Mouse (Mus musculus): ENCODE data around the gene Glt1d1. TPM values are rescaled to one million over a fixed set of nuclear protein-coding genes. Genes with fewer than 3 reads are reported as not detected.
"Not testable (repeated sequence)": the region's sequence is repeated elsewhere in the genome, so short reads cannot be mapped to it uniquely, and the experiment has no call there.

Gene Glt1d1
- polyA plus RNA-seq, 1 experiment from 2014 or later, result 0.46 TPM

GRCm38 (mm10) chr5:127720591-127721379 lies 88.7 kb downstream of the Glt1d1 start:
- Histone ChIP-seq H3K9me3 (no peaks in the 10 kb centered on the region), H3K27me3 (ENCODE audit: insufficient read depth, poor library complexity, severe bottlenecking) (no peaks in the 10 kb centered on the region), H3K36me3 (no peaks in the 10 kb centered on the region), H3K27ac (0 out of 2 replicates have a peak overlapping the region, but pooled peaks have one; percentile 9), H3K4me3 (no peak overlapping the region), H3K4me1 (replicated peaks) (peaks cover 7% of the 10 kb centered on the region; the same call in 1 of the 2 replicates)
- WGBS, result 28% methylated on average over 15 of the region's 15 CpGs
- DNase-seq (ENCODE audit: low spot score), result peak; percentile 45

- DNase-seq (ENCODE audit: low spot score), result not testable (repeated sequence)
- WGBS, result 93% methylated on average over 12 of the region's 12 CpGs
These were observed 90.1 kb downstream of the Glt1d1 start for GRCm38 (mm10) chr5:127722171-127722570.

GRCm38 (mm10) chr5:127730351-127730750 lies 98.3 kb downstream of the Glt1d1 start:
- no peaks in the 10 kb centered on the region for H3K27me3 ChIP-seq (ENCODE audit: insufficient read depth, poor library complexity, severe bottlenecking)
- 95% methylated on average over 2 of the region's 2 CpGs for WGBS
- H3K4me1 ChIP-seq (replicated peaks), result no peaks in the 10 kb centered on the region
- DNase-seq (ENCODE audit: low spot score), result no peak
- no peak overlapping the region for H3K4me3 ChIP-seq
- H3K9me3 ChIP-seq, result no peaks in the 10 kb centered on the region
- H3K27ac ChIP-seq, result no peak overlapping the region
- no peaks in the 10 kb centered on the region for H3K36me3 ChIP-seq

More at GRCm38 (mm10) chr5:127722171-127722570, 90.1 kb downstream of the Glt1d1 start:
- not testable (repeated sequence) for H3K27me3 ChIP-seq (ENCODE audit: insufficient read depth, poor library complexity, severe bottlenecking); H3K36me3 ChIP-seq; H3K9me3 ChIP-seq; H3K27ac ChIP-seq; H3K4me3 ChIP-seq; H3K4me1 ChIP-seq (replicated peaks)

DNA sequence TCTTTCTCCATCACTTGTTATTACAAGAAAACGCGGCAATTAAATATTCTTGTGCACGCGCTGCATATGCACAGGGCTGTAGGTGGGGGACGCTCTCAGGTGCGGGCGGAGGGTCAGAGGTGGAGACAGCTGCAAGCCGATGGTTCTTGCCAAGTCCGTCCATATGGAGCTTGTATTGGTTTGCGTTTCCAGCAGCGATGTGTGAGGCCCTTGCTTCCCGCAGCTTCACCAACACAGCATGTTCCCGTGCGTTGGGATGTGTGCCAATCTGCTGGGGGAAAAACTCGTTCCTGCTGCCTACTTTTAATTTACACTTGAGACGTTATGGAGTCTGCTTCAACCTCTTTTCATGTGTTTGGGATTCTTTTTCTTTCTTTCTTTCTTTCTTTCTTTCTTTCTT lies 109.3 kb downstream of the Glt1d1 start:
- WGBS, result 93% methylated on average over 16 of the region's 16 CpGs
- H3K9me3 ChIP-seq, result no peaks in the 10 kb centered on the region
- no peaks in the 10 kb centered on the region for H3K36me3 ChIP-seq
- no peaks in the 10 kb centered on the region for H3K27me3 ChIP-seq (ENCODE audit: insufficient read depth, poor library complexity, severe bottlenecking)
- no peak overlapping the region for H3K27ac ChIP-seq
- no peak overlapping the region for H3K4me3 ChIP-seq
- H3K4me1 ChIP-seq (replicated peaks), result no peaks in the 10 kb centered on the region
- no peak for DNase-seq (ENCODE audit: low spot score)

DNA sequence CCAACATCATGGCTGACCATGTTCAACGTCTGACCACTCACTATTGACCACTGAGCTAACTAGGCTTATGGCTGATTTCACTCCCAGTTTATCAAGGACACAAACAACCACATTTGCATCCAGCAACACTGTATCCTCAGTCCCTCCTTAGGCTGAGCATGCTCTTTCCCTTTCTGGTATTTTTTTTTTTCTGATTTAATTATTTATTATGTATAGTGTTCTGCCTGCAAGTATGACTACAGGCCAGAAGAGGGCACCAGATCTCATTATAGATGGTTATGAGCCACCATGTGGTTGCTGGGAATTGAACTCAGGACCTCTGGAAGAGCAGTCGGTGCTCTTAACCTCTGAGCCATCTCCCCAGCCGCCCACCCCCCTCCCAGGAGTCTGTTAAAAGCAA lies 117.5 kb downstream of the Glt1d1 start:
- not testable (repeated sequence) for H3K4me1 ChIP-seq (replicated peaks); H3K27ac ChIP-seq; H3K4me3 ChIP-seq; H3K27me3 ChIP-seq (ENCODE audit: insufficient read depth, poor library complexity, severe bottlenecking); H3K36me3 ChIP-seq; H3K9me3 ChIP-seq; DNase-seq (ENCODE audit: low spot score)
- 92% methylated on average over 3 of the region's 3 CpGs for WGBS

- H3K4me1 ChIP-seq (replicated peaks), result peaks cover 7% of the 10 kb centered on the region; the same call in 1 of the 2 replicates
- H3K27me3 ChIP-seq (ENCODE audit: insufficient read depth, poor library complexity, severe bottlenecking), result no peaks in the 10 kb centered on the region
- no peaks in the 10 kb centered on the region for H3K36me3 ChIP-seq
- H3K27ac ChIP-seq, result no peak overlapping the region
- WGBS, result 34% methylated on average over 20 of the region's 20 CpGs
- no peak overlapping the region for H3K4me3 ChIP-seq
- peak; percentile 31 for DNase-seq (ENCODE audit: low spot score)
- 0 out of 2 replicates have a peak, but pooled peaks cover 3% of the 10 kb centered on the region for H3K9me3 ChIP-seq
These were observed 119.4 kb downstream of the Glt1d1 start for GRCm38 (mm10) chr5:127751262-127751975.

- Histone ChIP-seq H3K27me3 (ENCODE audit: insufficient read depth, poor library complexity, severe bottlenecking) (no peaks in the 10 kb centered on the region), H3K4me1 (replicated peaks) (peaks cover 7% of the 10 kb centered on the region; the same call in 1 of the 2 replicates), H3K9me3 (no peaks in the 10 kb centered on the region), H3K36me3 (no peaks in the 10 kb centered on the region), H3K4me3 (no peak overlapping the region), H3K27ac (no peak overlapping the region)
- 87% methylated on average over 4 of the region's 4 CpGs for WGBS
- DNase-seq (ENCODE audit: low spot score), result no peak
These were observed 123.5 kb downstream of the Glt1d1 start for GRCm38 (mm10) chr5:127755594-127755993.

GRCm38 (mm10) chr5:127756011-127756410 lies 123.9 kb downstream of the Glt1d1 start:
- Histone ChIP-seq H3K36me3 (no peaks in the 10 kb centered on the region), H3K4me3 (no peak overlapping the region), H3K9me3 (no peaks in the 10 kb centered on the region), H3K27ac (no peak overlapping the region), H3K4me1 (replicated peaks) (peaks cover 4% of the 10 kb centered on the region; the same call in 1 of the 2 replicates), H3K27me3 (ENCODE audit: insufficient read depth, poor library complexity, severe bottlenecking) (no peaks in the 10 kb centered on the region)
- no peak for DNase-seq (ENCODE audit: low spot score)
- 86% methylated on average over 3 of the region's 3 CpGs for WGBS

DNA sequence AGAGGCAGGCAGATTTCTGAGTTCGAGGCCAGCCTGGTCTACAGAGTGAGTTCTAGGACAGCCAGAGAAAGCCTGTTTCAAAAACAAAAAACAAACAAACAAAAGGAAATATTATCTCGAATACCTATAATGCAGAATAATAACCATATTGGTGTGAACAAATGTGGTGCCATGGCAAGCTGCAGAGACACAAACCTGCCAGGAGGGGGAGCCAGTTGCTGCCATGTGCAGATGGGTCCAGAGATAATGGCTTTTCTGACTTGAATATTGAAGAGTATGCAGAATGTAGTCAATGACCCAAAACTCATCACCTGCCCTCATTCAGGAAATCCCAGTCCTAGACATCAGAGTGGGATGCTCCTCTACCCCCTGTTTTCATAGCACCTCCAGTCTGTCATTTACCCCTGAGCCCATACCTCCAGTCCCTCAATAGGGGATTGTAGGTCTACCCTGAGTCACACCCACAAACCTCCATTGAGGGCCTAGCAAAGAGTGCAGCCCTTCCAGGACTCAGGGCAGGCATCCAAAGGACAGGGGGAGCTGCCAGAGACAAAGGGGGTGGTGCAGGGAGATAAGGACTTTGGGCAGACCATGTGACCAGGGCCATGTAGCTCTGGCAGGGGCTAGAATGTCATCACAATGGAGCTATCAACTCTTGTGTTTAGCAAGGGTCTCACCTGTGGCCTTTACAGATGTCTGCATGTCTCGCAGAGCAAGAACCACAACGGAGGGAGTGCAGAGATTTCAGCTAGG lies 124.8 kb downstream of the Glt1d1 start:
- Histone ChIP-seq H3K27me3 (ENCODE audit: insufficient read depth, poor library complexity, severe bottlenecking) (no peaks in the 10 kb centered on the region), H3K4me3 (no peak overlapping the region), H3K9me3 (no peaks in the 10 kb centered on the region), H3K27ac (no peak overlapping the region), H3K4me1 (replicated peaks) (0 out of 2 replicates have a peak, but pooled peaks cover 3% of the 10 kb centered on the region), H3K36me3 (no peaks in the 10 kb centered on the region)
- 90% methylated on average over 4 of the region's 4 CpGs for WGBS
- no peak for DNase-seq (ENCODE audit: low spot score)

GRCm38 (mm10) chr5:127758576-127758975 lies 126.5 kb downstream of the Glt1d1 start:
- H3K4me1 ChIP-seq (replicated peaks), result 0 out of 2 replicates have a peak, but pooled peaks cover 3% of the 10 kb centered on the region
- no peak for DNase-seq (ENCODE audit: low spot score)
- H3K9me3 ChIP-seq, result no peaks in the 10 kb centered on the region
- H3K27ac ChIP-seq, result no peak overlapping the region
- H3K27me3 ChIP-seq (ENCODE audit: insufficient read depth, poor library complexity, severe bottlenecking), result no peaks in the 10 kb centered on the region
- 79% methylated on average over 4 of the region's 4 CpGs for WGBS
- no peak overlapping the region for H3K4me3 ChIP-seq
- H3K36me3 ChIP-seq, result no peaks in the 10 kb centered on the region

All from hindbrain, embryonic 10.5 days (tissue).